Mouse (Mus musculus): Measurements from ENCODE around the gene Zfp341. TPM values are rescaled to one million over a fixed set of nuclear protein-coding genes. Genes with fewer than 3 reads are reported as not detected.
A peak's percentile ranks its signal among the peaks of the same experiment; 100 is the strongest.

Zfp341 gene
- total and polyA plus RNA-seq, 3 experiments = 2.7 to 4.0 (median 3.1) TPM

DNA sequence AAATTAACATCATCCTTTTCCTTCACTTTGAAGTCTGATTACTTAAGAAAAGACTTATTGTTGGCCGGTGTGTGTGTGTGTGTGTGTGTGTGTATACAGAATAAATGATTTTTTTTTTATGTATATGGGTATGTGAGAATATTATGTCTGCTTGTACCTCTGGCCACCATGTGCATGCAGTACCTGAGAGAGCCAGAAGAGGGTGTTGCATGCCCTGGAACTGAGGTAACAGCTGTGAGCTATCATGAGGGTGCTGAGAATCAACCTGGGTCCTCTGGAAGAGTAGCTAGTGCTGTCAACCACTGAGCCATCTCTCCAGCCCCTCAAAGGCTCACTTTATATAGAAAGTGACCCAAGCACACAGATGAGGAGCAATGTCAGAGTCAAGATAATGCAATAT lies 31.7 kb upstream of the Zfp341 start:
- WGBS = 98% methylated on average over 1 of the region's 1 CpGs
- DNase-seq = no peak
- intact Hi-C loops (cut with DNase I) = no loop called here

DNA sequence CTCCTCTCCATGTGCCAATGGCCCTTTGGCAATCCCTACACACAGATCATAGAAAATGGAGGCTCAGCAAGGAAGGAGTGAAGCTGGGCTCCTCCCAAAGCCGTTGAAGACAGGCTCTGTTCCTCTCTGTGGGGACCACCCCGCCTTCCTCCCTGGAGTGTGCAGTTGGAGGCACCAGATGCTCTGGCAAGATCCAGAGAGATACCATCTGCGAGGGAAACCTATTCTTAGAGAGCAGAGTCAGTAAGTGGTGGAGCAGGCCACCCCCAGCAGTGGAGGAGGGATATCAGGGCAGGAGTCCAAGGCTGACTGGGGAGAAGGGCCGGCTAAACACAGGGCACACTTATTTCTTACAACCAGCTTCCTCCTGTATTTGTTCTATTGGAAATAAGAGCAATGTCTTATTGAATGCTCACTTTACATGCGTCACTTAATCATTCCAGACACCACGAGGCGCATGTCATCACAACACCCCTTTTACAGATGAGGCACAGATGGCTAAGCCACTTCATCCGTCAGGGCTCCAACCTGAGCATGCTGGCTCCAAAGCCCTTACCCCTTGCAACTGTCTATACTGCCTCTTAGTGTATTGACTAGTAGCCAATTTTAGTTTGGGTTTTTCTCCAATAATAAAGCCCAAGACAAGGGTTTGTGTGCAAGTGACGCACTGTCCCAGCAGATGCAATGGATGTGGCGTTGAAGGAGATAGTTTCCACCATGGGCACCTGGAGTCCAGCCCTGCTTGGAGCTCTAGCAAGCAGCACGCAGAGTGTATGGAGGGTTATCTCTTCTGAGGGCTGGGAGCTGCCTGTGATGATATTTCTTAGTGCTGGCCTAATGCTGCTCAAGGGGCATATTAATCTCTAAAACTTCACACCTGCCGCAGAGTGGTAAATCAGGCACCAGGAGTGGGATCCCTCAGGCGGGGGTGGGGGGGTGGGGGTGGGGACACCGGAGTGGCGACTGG lies 28.9 kb upstream of the Zfp341 start:
- intact Hi-C loops (cut with DNase I) = no loop called here
- Histone ChIP-seq H3K9ac (ENCODE audit: low read depth, low read length) (no peak overlapping the region), H3K79me2 (replicated peaks; ENCODE audit: control insufficient read depth, insufficient read depth, low read length) (no peaks in the 10 kb centered on the region), H3K4me1 (ENCODE audit: control insufficient read depth, insufficient read depth, low read length) (peaks cover 2% of the 10 kb centered on the region), H3K4me3 (no peak overlapping the region), H3K27me3 (ENCODE audit: control insufficient read depth, insufficient read depth, low read length) (no peaks in the 10 kb centered on the region), H3K27ac (no peak overlapping the region), H3K36me3 (ENCODE audit: control insufficient read depth, insufficient read depth, low read length) (no peaks in the 10 kb centered on the region)
- WGBS = 50% methylated on average over 15 of the region's 15 CpGs
- no peak for DNase-seq
- TF ChIP-seq POLR2A (IDR thresholded peaks at IDR 0.05; ENCODE audit: insufficient read depth, low read depth, low read length) (no peak), CTCF (IDR thresholded peaks at IDR 0.05) (no peak), EP300 (IDR thresholded peaks at IDR 0.05; ENCODE audit: insufficient read depth, low read depth, low read length) (no peak)

More for the DNA sequence above, 31.7 kb upstream of the Zfp341 start:
- H3K9ac ChIP-seq (ENCODE audit: low read depth, low read length) = no peak overlapping the region
- H3K36me3 ChIP-seq (ENCODE audit: control insufficient read depth, insufficient read depth, low read length) = no peaks in the 10 kb centered on the region
- no peak overlapping the region for H3K27ac ChIP-seq
- no peak overlapping the region for H3K4me3 ChIP-seq
- H3K27me3 ChIP-seq (ENCODE audit: control insufficient read depth, insufficient read depth, low read length) = no peaks in the 10 kb centered on the region
- TF ChIP-seq CTCF (IDR thresholded peaks at IDR 0.05) (peak; percentile 23), EP300 (IDR thresholded peaks at IDR 0.05; ENCODE audit: insufficient read depth, low read depth, low read length) (no peak)
- no peaks in the 10 kb centered on the region for H3K79me2 ChIP-seq (replicated peaks; ENCODE audit: control insufficient read depth, insufficient read depth, low read length)
- H3K4me1 ChIP-seq (ENCODE audit: control insufficient read depth, insufficient read depth, low read length) = peaks cover 2% of the 10 kb centered on the region

DNA sequence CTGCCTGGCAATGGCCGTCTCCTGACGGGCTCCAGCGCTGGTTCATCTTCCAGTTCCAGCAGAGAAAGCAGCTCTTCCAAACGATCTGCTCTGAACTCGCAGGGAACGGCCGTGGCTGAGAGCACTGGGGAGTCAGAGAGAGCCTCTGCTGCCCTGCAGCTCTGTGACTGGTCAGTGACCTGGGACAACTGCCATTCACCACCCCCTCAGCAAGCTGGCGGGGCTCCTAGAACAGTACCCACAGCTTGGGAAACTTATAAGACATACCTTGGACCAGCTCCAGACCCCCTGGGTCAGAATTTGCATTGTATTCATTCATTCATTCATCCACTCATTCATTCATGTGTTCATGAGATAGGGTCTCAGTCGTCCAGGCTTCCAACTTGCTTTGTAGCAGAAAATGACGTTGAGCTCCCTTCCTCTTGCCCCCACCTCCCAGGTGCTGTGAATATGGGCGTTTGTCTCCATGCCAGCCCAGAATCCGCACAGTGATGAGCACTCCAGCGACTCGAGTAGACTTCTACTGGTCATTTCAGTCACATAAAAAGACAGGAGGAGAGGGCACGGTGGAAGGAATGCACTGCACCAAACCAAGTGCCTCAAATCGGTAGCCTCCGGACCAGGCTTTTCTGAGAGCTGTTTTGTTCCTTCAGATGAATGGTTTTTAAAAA lies 28.0 kb upstream of the Zfp341 start:
- peaks cover 2% of the 10 kb centered on the region for H3K4me1 ChIP-seq (ENCODE audit: control insufficient read depth, insufficient read depth, low read length)
- no peak for DNase-seq
- TF ChIP-seq POLR2A (IDR thresholded peaks at IDR 0.05; ENCODE audit: insufficient read depth, low read depth, low read length) = no peak
- no peak for TF ChIP-seq CTCF (IDR thresholded peaks at IDR 0.05)
- no peak for TF ChIP-seq EP300 (IDR thresholded peaks at IDR 0.05; ENCODE audit: insufficient read depth, low read depth, low read length)
- no peaks in the 10 kb centered on the region for H3K27me3 ChIP-seq (ENCODE audit: control insufficient read depth, insufficient read depth, low read length)
- H3K27ac ChIP-seq = no peak overlapping the region
- 59% methylated on average over 17 of the region's 17 CpGs for WGBS
- H3K79me2 ChIP-seq (replicated peaks; ENCODE audit: control insufficient read depth, insufficient read depth, low read length) = no peaks in the 10 kb centered on the region
- no peaks in the 10 kb centered on the region for H3K36me3 ChIP-seq (ENCODE audit: control insufficient read depth, insufficient read depth, low read length)
- intact Hi-C loops (cut with DNase I) = no loop called here
- no peak overlapping the region for H3K4me3 ChIP-seq
- H3K9ac ChIP-seq (ENCODE audit: low read depth, low read length) = no peak overlapping the region

DNA sequence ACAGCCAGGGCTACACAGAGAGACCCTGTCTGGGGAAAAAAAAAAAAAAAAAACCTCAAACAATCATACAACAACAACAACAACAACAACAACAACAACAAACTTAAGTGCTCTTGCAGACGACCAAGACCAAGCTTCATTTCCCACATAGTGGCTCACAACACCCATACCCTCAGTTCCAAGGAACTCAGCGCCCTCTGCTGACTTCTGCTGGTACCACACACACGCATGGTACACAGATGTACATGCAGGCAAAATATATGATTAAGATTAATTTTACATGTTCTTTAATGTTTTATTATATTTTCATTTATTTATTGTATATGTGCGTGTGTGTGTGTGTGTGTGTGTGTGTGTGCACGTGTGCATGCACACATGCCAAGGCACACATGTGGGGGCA lies 26.7 kb upstream of the Zfp341 start:
- WGBS = 74% methylated on average over 5 of the region's 5 CpGs
- TF ChIP-seq EP300 (IDR thresholded peaks at IDR 0.05; ENCODE audit: insufficient read depth, low read depth, low read length) = no peak
- peak; percentile 54 for TF ChIP-seq CTCF (IDR thresholded peaks at IDR 0.05)
- DNase-seq = no peak
- intact Hi-C loops (cut with DNase I) = no loop called here
- no peak overlapping the region for H3K9ac ChIP-seq (ENCODE audit: low read depth, low read length)
- no peaks in the 10 kb centered on the region for H3K4me1 ChIP-seq (ENCODE audit: control insufficient read depth, insufficient read depth, low read length)
- H3K79me2 ChIP-seq (replicated peaks; ENCODE audit: control insufficient read depth, insufficient read depth, low read length) = no peaks in the 10 kb centered on the region
- no peak overlapping the region for H3K4me3 ChIP-seq
- no peak overlapping the region for H3K27ac ChIP-seq
- no peaks in the 10 kb centered on the region for H3K36me3 ChIP-seq (ENCODE audit: control insufficient read depth, insufficient read depth, low read length)
- H3K27me3 ChIP-seq (ENCODE audit: control insufficient read depth, insufficient read depth, low read length) = no peaks in the 10 kb centered on the region

DNA sequence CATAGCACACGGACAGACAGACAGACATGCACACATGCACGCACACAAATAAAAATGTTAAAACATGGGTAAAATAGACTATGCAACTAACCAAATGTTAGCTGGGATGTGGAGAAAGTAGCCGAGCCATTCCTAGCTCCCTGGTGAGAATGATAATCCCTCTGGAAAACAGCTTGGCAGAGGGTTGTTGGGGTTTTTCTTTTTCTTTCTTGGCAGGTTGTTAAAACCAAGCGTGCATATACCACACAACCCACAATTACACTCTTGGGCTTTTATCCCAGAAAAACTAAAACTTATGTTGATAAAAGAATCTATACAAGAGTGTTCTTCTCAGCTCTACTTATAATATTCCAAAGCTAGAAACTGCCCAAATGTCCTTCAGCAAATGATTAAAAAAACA lies 24.0 kb upstream of the Zfp341 start:
- WGBS = 87% methylated on average over 4 of the region's 4 CpGs
- no peaks in the 10 kb centered on the region for H3K36me3 ChIP-seq (ENCODE audit: control insufficient read depth, insufficient read depth, low read length)
- TF ChIP-seq EP300 (IDR thresholded peaks at IDR 0.05; ENCODE audit: insufficient read depth, low read depth, low read length) = no peak
- TF ChIP-seq POLR2A (IDR thresholded peaks at IDR 0.05; ENCODE audit: insufficient read depth, low read depth, low read length) = no peak
- TF ChIP-seq CTCF (IDR thresholded peaks at IDR 0.05) = no peak
- H3K4me3 ChIP-seq = no peak overlapping the region
- no peak overlapping the region for H3K27ac ChIP-seq
- H3K4me1 ChIP-seq (ENCODE audit: control insufficient read depth, insufficient read depth, low read length) = no peaks in the 10 kb centered on the region
- no peak overlapping the region for H3K9ac ChIP-seq (ENCODE audit: low read depth, low read length)
- no peaks in the 10 kb centered on the region for H3K79me2 ChIP-seq (replicated peaks; ENCODE audit: control insufficient read depth, insufficient read depth, low read length)
- DNase-seq = no peak
- no peaks in the 10 kb centered on the region for H3K27me3 ChIP-seq (ENCODE audit: control insufficient read depth, insufficient read depth, low read length)
- intact Hi-C loops (cut with DNase I) = no loop called here

DNA sequence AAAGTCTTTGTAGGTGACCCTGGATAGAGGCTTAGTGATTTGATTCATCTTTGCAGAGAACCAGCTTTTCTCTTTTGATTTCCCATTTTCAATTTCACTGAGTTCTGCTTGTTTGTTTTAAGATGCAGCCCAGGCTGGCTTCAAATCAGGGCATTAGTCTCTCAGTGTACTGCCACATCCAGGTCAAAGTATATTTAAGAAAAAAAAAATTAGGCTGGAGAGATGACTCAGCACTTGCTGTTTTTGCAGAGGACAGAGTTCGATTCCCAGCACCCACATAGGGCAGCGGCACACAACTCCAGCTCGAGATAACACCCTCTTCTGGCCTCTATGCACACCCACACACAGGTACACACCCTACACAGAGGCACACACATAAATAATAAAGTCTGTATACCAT lies 21.9 kb upstream of the Zfp341 start:
- Histone ChIP-seq H3K79me2 (replicated peaks; ENCODE audit: control insufficient read depth, insufficient read depth, low read length) (no peaks in the 10 kb centered on the region), H3K27ac (no peak overlapping the region), H3K4me3 (no peak overlapping the region), H3K27me3 (ENCODE audit: control insufficient read depth, insufficient read depth, low read length) (no peaks in the 10 kb centered on the region), H3K36me3 (ENCODE audit: control insufficient read depth, insufficient read depth, low read length) (no peaks in the 10 kb centered on the region), H3K4me1 (ENCODE audit: control insufficient read depth, insufficient read depth, low read length) (peaks cover 2% of the 10 kb centered on the region; the same call in 1 of the 2 replicates), H3K9ac (ENCODE audit: low read depth, low read length) (no peak overlapping the region)
- 88% methylated on average over 3 of the region's 3 CpGs for WGBS
- no peak for DNase-seq
- no peak for TF ChIP-seq CTCF (IDR thresholded peaks at IDR 0.05)
- TF ChIP-seq EP300 (IDR thresholded peaks at IDR 0.05; ENCODE audit: insufficient read depth, low read depth, low read length) = no peak
- no peak for TF ChIP-seq POLR2A (IDR thresholded peaks at IDR 0.05; ENCODE audit: insufficient read depth, low read depth, low read length)
- intact Hi-C loops (cut with DNase I) = no loop called here
